12 mouse cellular contexts compared by ENCODE assay signal in the genomic region with DNA sequence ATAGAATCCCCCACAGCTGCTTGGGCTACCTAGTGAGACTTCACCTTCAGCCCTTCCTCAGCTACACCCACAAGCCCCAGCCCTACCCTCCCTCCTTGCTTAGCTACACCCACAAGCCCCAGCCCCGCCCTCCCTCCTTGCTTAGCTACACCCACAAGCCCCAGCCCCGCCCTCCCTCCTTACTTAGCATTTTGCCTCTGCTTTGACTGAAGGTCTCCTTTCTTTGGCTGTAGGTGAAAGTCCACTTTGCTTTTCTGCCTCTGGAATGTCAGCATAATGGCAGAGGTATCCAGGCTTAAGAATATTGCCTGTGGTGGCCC. TPM values are rescaled to one million over a fixed set of nuclear protein-coding genes. Genes with fewer than 3 reads are reported as not detected.
A peak's percentile ranks its signal among the peaks of the same experiment; 100 is the strongest.
DNase-seq lines count a peak whose midpoint lies in the region; ATAC-seq lines count a peak whose summit lies in the region.
"Had no signal": no experiment of that assay in that cellular context is flagged by ENCODE, and none has a peak within 500 bp of the region (broad histone marks: within the 10 kb centered on the region; RNA-seq: fewer than 3 reads in every experiment).

No protein-coding gene starts in this region.

- DNase-seq in heart, postnatal 14 days: no peak
- peak; percentile 9 for DNase-seq in c-Kit-positive CD71-positive TER-119-positive erythroid progenitor cells, embryonic 14.5 days (ENCODE audit: low spot score)
- DNase-seq in right cerebral cortex, postnatal 14 days: no peak
- no peak for DNase-seq in urinary bladder, postnatal 36 days (ENCODE audit: low spot score in 2 of 2)
- no peak for DNase-seq in cerebellum, adult 18-20 months
- DNase-seq: gastrocnemius, postnatal 25 days had no signal

- intact Hi-C loops in heart, postnatal 14 days (cut with DNase I): no loop called here

- H3K4me3 ChIP-seq in heart, embryonic 11.5 days (ENCODE audit: low read depth, low read length): no peak overlapping the region
- no peak overlapping the region for H3K4me3 ChIP-seq in kidney, embryonic 15.5 days (replicated peaks)
- H3K4me3 ChIP-seq: embryonic facial prominence, embryonic 13.5 days; limb, embryonic 15.5 days; neural tube, embryonic 12.5 days had no signal

- H3K9me3 ChIP-seq in heart, embryonic 11.5 days (replicated peaks; ENCODE audit: control insufficient read depth, low read length): no peaks in the 10 kb centered on the region
- no peaks in the 10 kb centered on the region for H3K9me3 ChIP-seq in kidney, embryonic 15.5 days (replicated peaks)
- H3K9me3 ChIP-seq: embryonic facial prominence, embryonic 13.5 days; limb, embryonic 15.5 days; neural tube, embryonic 12.5 days had no signal

- 0 out of 2 replicates have a peak, but pooled peaks have one; percentile 49 for ATAC-seq in heart, embryonic 11.5 days (replicated peaks; ENCODE audit: insufficient number of reproducible peaks, low FRiP score, low TSS enrichment)
- ATAC-seq in kidney, embryonic 15.5 days (replicated peaks; ENCODE audit: low FRiP score): peak; percentile 83
- ATAC-seq in megakaryocyte progenitor cell, adult 5-6 weeks (replicated peaks; ENCODE audit: poor library complexity): peak; percentile 66

- no peak overlapping the region for H3K9ac ChIP-seq in heart, embryonic 11.5 days (ENCODE audit: low read depth, low read length)
- H3K9ac ChIP-seq in kidney, embryonic 15.5 days: no peak overlapping the region
- H3K9ac ChIP-seq: embryonic facial prominence, embryonic 13.5 days; limb, embryonic 15.5 days; neural tube, embryonic 12.5 days had no signal

- peaks cover 7% of the 10 kb centered on the region for H3K27me3 ChIP-seq in heart, embryonic 11.5 days (ENCODE audit: control insufficient read depth, insufficient read depth, low read length)
- no peaks in the 10 kb centered on the region for H3K27me3 ChIP-seq in kidney, embryonic 15.5 days
- H3K27me3 ChIP-seq: embryonic facial prominence, embryonic 13.5 days; neural tube, embryonic 12.5 days had no signal

- H3K4me2 ChIP-seq in heart, embryonic 11.5 days: no peak overlapping the region
- no peak overlapping the region for H3K4me2 ChIP-seq in kidney, embryonic 15.5 days
- H3K4me2 ChIP-seq: embryonic facial prominence, embryonic 13.5 days; limb, embryonic 15.5 days; neural tube, embryonic 12.5 days had no signal

- H3K4me1 ChIP-seq in heart, embryonic 11.5 days (ENCODE audit: control insufficient read depth, insufficient read depth, low read length): no peaks in the 10 kb centered on the region
- H3K4me1 ChIP-seq in kidney, embryonic 15.5 days: peaks cover 57% of the 10 kb centered on the region
- H3K4me1 ChIP-seq: embryonic facial prominence, embryonic 13.5 days; limb, embryonic 15.5 days; neural tube, embryonic 12.5 days had no signal

- 29% methylated on average over 1 of the region's 2 CpGs for WGBS in heart, embryonic 11.5 days (ENCODE audit: insufficient replicate concordance)
- WGBS in kidney, embryonic 15.5 days: 30% methylated on average over 2 of the region's 2 CpGs

- no peaks in the 10 kb centered on the region for H3K36me3 ChIP-seq in heart, embryonic 11.5 days (ENCODE audit: control insufficient read depth, insufficient read depth, low read length)
- H3K36me3 ChIP-seq in kidney, embryonic 15.5 days: peaks cover 37% of the 10 kb centered on the region
- H3K36me3 ChIP-seq: embryonic facial prominence, embryonic 13.5 days; limb, embryonic 15.5 days; neural tube, embryonic 12.5 days had no signal

- no peak overlapping the region for H3K27ac ChIP-seq in heart, embryonic 11.5 days (ENCODE audit: low read depth, low read length)
- H3K27ac ChIP-seq in kidney, embryonic 15.5 days: peak overlapping the region; percentile 20; the same call in 1 of the 2 replicates
- H3K27ac ChIP-seq: embryonic facial prominence, embryonic 13.5 days; limb, embryonic 15.5 days; neural tube, embryonic 12.5 days had no signal

RNA-seq across cellular contexts. Expression of a gene that starts 14.6 kb away (rescaled TPM):
- 0.27 TPM in 1 of 2 replicates, not detected in the other for polyA plus RNA-seq in heart, embryonic 11.5 days (2014; fragmentation: Nextera tagmentation; extraction: Ambion mirVana)
- total RNA-seq in heart, postnatal 14 days (2021): not detected
- 127 and 129 TPM in 2 replicates for polyA plus RNA-seq in kidney, embryonic 15.5 days (2015; fragmentation: Nextera tagmentation; extraction: Ambion mirVana)
- 1.3 and 2.9 TPM in 2 replicates for total RNA-seq in megakaryocyte progenitor cell, adult 5-6 weeks (2015)
- 0.20 and 1.1 TPM in 2 replicates for total RNA-seq in megakaryocyte progenitor cell, adult 5-6 weeks (2017)
- total RNA-seq: gastrocnemius, postnatal 25 days had no signal
